Mouse (Mus musculus): ENCODE data around the gene Zfp169.

DNA sequence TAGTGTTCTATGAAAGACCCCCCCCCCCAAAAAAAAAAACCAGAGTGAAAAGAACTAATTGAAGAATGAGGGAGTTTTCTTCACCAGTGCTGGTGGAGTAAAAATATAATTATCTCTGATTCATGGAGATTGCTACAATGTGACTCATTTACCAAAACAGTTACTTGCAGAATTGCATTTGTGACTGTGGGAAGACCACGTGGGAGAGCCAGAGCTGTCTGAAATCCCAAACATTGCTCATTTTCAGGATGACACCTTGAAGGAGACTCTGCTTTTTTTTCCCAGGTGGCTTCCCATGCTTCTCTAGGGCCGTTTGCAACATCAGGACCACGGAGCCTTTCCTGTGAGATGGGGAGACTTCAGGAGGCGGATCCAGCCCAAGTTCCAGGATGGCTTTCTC, 65.1 kb downstream of the Zfp169 start:
- no peak for TF ChIP-seq CTCF (IDR thresholded peaks at IDR 0.05; ENCODE audit: borderline replicate concordance, control insufficient read depth, extremely low read depth, insufficient read depth, low read length, poor library complexity)
- no peak for TF ChIP-seq POLR2A (IDR thresholded peaks at IDR 0.05; ENCODE audit: control insufficient read depth, extremely low read depth, insufficient read depth, low read length, poor library complexity)

Data from thymus, adult 2 months (tissue).